Mouse (Mus musculus) embryonic facial prominence, embryonic 14.5 days (tissue): Measurements from ENCODE around the gene Hsd17b11. TPM values are rescaled to one million over a fixed set of nuclear protein-coding genes. Genes with fewer than 3 reads are reported as not detected.

ENCODE experiments used
- ATAC-seq: fragments of 200-750 bp; cut with Nextera tagmentation; 2 replicates; pipeline ENCODE4 v1.8.0; 2017; ENCODE audit warnings: low read depth, moderate number of reproducible peaks, moderate TSS enrichment
- DNase-seq: peaks from one replicate; pipeline ENCODE4 v3.0.0-alpha.2; 2015; ENCODE audit warnings: low spot score
- H3K27ac ChIP-seq: fragments of 300-500 bp; sonication (generic); replicated peaks from 2 replicates; pipeline ENCODE4 v1.5.1; 2014; ENCODE audit warnings: low read depth, mild to moderate bottlenecking, low read length, moderate library complexity
- H3K27me3 ChIP-seq: fragments of 300-500 bp; sonication (generic); replicated peaks from 2 replicates; pipeline ENCODE4 v1.6.1; 2014; ENCODE audit warnings: low read length; ENCODE audit not compliant: control insufficient read depth, insufficient read depth
- H3K36me3 ChIP-seq: fragments of 300-500 bp; sonication (generic); 2 replicates; pipeline ENCODE4 v1.6.1; 2014; ENCODE audit warnings: low read length, mixed read lengths; ENCODE audit not compliant: control insufficient read depth, insufficient read depth
- H3K4me1 ChIP-seq: fragments of 300-500 bp; sonication (generic); 2 replicates; pipeline ENCODE4 v1.6.1; 2014; ENCODE audit warnings: antibody characterized with exemption, low read length; ENCODE audit not compliant: control insufficient read depth, insufficient read depth
- H3K4me2 ChIP-seq: fragments of 300-500 bp; sonication (generic); 2 replicates; pipeline ENCODE4 v1.6.1; 2014; ENCODE audit warnings: low read depth, mild to moderate bottlenecking, low read length, moderate library complexity, mixed read lengths
- H3K4me3 ChIP-seq: fragments of 300-500 bp; sonication (generic); 2 replicates; pipeline ENCODE4 v1.5.1; 2014; ENCODE audit warnings: low read depth, mild to moderate bottlenecking, low read length
- H3K9ac ChIP-seq: fragments of 300-500 bp; sonication (generic); 2 replicates; pipeline ENCODE4 v1.6.1; 2014; ENCODE audit warnings: low read depth, mild to moderate bottlenecking, low read length, moderate library complexity, mixed read lengths
- H3K9me3 ChIP-seq: fragments of 300-500 bp; sonication (generic); 2 replicates; pipeline ENCODE4 v1.6.1; 2016; ENCODE audit warnings: low read length; ENCODE audit not compliant: control insufficient read depth
- WGBS: fragments of 180-500 bp; shearing (Covaris S2); extraction: QIAGEN DNeasy Blood & Tissue Kit; methylation state at CpG from one replicate; pipeline ENCODE4 v1.1.7; 2014; 5-methylcytosine and 5-hydroxymethylcytosine counted together
- polyA plus RNA-seq: library from polyadenylated mRNA; unstranded; fragments of >200 nt; fragmentation: Nextera tagmentation; extraction: Ambion mirVana; gene quantifications from 2 replicates; pipeline ENCODE4 v1.2.1, GENCODE M21; 2014

Hsd17b11 gene
- polyA plus RNA-seq, 1 experiment from 2014 or later = 4.5 TPM

DNA sequence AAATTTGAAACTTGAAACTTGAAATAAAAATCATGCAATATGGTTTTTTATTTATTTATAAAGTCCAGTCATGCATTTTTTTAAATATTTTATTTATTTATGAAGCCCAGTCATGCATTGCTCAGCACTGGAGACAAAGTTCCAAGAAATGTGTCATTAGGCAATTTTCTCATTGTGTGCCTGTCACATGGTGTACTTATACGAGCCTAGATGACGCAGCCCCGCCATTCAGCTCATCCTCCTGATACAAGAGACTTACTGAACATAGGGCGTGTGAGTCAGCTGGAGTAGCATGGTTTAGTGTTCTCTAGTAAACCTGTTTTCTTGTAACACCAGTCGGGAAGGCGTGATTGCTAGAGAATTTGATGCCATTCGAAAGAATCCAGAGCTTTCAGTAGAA lies 34.6 kb upstream of the Hsd17b11 start:
- H3K27me3 ChIP-seq = no peaks in the 10 kb centered on the region
- H3K4me2 ChIP-seq = no peak overlapping the region
- peaks cover 48% of the 10 kb centered on the region for H3K36me3 ChIP-seq
- no peaks in the 10 kb centered on the region for H3K4me1 ChIP-seq
- H3K9ac ChIP-seq = no peak overlapping the region
- ATAC-seq (no peak), DNase-seq (no peak)
- H3K27ac ChIP-seq = no peak overlapping the region
- no peaks in the 10 kb centered on the region for H3K9me3 ChIP-seq
- no peak overlapping the region for H3K4me3 ChIP-seq
- 81% methylated on average over 7 of the region's 7 CpGs for WGBS

DNA sequence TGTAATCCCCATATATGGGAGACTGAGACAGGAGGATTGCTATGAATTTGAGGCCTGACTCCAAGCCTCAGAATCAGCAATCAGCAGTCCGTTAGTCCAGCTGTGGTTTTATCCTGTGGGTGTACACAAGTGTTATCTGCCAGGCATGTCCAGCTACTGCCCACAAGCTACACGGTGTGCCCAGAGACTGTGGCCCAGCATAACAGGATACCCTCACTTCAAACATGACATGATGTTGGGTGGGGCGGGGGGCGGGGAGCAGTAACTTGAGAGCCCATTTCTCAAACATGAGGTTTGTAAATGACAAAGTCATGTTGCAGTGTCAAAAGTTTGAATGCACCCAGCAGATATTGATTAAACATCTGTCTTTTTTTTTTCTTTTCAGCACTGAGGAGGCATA lies 34.1 kb upstream of the Hsd17b11 start:
- no peak overlapping the region for H3K9ac ChIP-seq
- ATAC-seq = no peak
- H3K27me3 ChIP-seq = no peaks in the 10 kb centered on the region
- peaks cover 48% of the 10 kb centered on the region for H3K36me3 ChIP-seq
- H3K9me3 ChIP-seq = no peaks in the 10 kb centered on the region
- no peak for DNase-seq
- H3K4me3 ChIP-seq = no peak overlapping the region
- WGBS = 78% methylated on average over 4 of the region's 4 CpGs
- no peaks in the 10 kb centered on the region for H3K4me1 ChIP-seq
- no peak overlapping the region for H3K27ac ChIP-seq
- no peak overlapping the region for H3K4me2 ChIP-seq

DNA sequence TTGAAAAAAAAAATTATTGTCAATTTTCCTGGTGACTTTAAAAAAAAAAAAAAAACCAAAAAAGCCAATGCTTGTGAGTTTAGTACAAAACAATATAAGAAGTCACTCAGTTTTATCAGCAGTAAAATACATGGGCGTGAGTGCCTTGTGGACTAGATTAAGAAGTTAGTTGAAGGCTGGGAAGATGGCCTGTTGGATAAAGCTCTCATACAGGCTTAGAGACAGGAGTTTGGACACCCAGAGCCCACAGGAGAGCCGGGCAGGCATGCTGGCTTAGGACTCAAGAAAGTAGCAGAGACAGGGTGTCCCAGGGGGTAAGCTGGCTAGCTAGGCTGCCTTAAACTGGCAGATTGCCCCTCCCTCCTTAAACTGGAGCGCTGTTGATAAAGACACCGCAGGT lies 33.2 kb upstream of the Hsd17b11 start:
- Histone ChIP-seq H3K27me3 (no peaks in the 10 kb centered on the region), H3K9ac (no peak overlapping the region), H3K4me2 (no peak overlapping the region), H3K4me3 (no peak overlapping the region), H3K36me3 (peaks cover 53% of the 10 kb centered on the region), H3K4me1 (no peaks in the 10 kb centered on the region), H3K9me3 (no peaks in the 10 kb centered on the region), H3K27ac (no peak overlapping the region)
- WGBS = 95% methylated on average over 4 of the region's 4 CpGs
- DNase-seq (no peak), ATAC-seq (no peak)

GRCm38 (mm10) chr5:104052956-104053355 lies 31.2 kb upstream of the Hsd17b11 start:
- DNase-seq (no peak), ATAC-seq (no peak)
- peaks cover 5% of the 10 kb centered on the region; the same call in 1 of the 2 replicates for H3K4me1 ChIP-seq
- no peak overlapping the region for H3K9ac ChIP-seq
- no peak overlapping the region for H3K27ac ChIP-seq
- H3K27me3 ChIP-seq = no peaks in the 10 kb centered on the region
- no peak overlapping the region for H3K4me2 ChIP-seq
- WGBS = 63% methylated on average over 8 of the region's 8 CpGs
- H3K4me3 ChIP-seq = no peak overlapping the region
- no peaks in the 10 kb centered on the region for H3K9me3 ChIP-seq
- peaks cover 37% of the 10 kb centered on the region for H3K36me3 ChIP-seq

DNA sequence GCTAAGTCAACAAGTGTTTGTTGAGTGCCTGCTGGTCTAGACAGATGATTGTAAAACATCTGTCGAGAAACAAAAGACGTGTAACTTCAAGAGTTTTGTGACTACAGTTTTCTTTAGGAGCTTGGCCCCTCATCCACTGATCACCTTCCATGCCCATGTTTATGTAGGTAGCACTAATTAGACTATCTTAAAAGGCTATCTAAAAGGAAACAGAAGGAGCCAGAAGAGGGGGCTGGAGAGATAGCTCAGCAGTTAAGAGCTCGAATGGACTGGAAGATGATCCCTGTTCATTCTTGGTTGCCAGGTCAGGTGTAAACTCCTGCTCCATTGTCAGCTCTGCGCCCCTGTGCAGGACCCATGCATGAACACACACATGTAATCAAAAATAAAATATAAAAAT lies 26.4 kb upstream of the Hsd17b11 start:
- H3K9ac ChIP-seq = peak overlapping the region; percentile 92
- no peaks in the 10 kb centered on the region for H3K27me3 ChIP-seq
- H3K36me3 ChIP-seq = peaks cover 26% of the 10 kb centered on the region
- H3K9me3 ChIP-seq = no peaks in the 10 kb centered on the region
- H3K4me1 ChIP-seq = peaks cover 18% of the 10 kb centered on the region; the same call in 1 of the 2 replicates
- DNase-seq (no peak), ATAC-seq (no peak)
- peak overlapping the region; percentile 72 for H3K4me2 ChIP-seq
- H3K27ac ChIP-seq = no peak overlapping the region
- H3K4me3 ChIP-seq = peak overlapping the region; percentile 86
- 43% methylated on average over 4 of the region's 4 CpGs for WGBS

DNA sequence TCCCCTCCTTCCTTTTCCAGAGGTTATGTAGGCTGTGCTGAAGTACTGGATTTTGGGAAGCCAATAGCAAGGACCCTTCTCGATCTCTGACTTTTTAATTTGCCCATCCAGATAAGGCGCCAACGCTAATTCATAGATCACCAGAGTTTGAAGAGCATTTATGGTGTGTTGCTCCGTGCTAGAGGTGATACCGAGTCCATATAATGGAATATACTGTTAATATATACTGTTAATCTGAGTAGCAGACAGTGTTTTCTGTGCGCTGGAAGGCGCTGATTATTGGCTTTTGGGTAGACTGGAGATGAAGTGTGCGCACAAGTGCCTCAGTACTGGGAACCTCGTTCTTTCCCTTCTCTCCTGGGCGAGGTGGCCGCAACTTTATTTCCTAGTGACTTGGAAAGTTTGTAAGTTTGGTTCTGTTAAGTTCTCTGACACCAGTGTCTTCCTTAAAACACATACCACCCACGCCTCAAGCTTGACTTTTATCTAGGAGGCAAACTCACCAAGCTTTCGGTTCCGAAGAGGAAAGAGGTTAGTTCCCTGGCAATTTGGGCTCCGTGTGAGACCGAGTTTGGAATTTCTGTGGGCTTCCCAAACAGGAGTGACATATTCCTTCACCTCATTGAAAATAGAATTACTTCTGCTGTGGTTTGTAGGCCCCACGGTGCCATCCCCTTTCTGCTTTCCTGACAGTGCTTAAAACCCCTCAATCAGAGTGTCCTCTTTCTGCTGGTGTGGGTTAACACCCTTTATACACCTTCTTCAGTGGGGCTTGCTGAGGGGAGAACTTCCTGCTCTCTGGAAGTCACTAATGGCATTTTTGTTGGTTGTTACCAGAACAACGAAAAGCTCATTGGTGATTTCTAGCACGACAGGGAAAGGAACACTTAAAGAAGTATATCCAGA lies 25.7 kb upstream of the Hsd17b11 start:
- 4% methylated on average over 19 of the region's 19 CpGs for WGBS
- H3K9me3 ChIP-seq = no peaks in the 10 kb centered on the region
- peak overlapping the region; percentile 86 for H3K4me3 ChIP-seq
- ATAC-seq (peak; percentile 2; the same call in 1 of the 2 replicates), DNase-seq (no peak)
- peaks cover 24% of the 10 kb centered on the region for H3K36me3 ChIP-seq
- peaks cover 18% of the 10 kb centered on the region; the same call in 1 of the 2 replicates for H3K4me1 ChIP-seq
- peak overlapping the region; percentile 92 for H3K9ac ChIP-seq
- peak overlapping the region; percentile 87 for H3K27ac ChIP-seq
- H3K4me2 ChIP-seq = peak overlapping the region; percentile 72
- no peaks in the 10 kb centered on the region for H3K27me3 ChIP-seq

- Histone ChIP-seq H3K9ac (peak within 1 kb of the TSS; percentile 92), H3K4me2 (peak within 1 kb of the TSS; percentile 72), H3K27me3 (no peaks in the 10 kb centered on the region), H3K4me3 (peak within 1 kb of the TSS; percentile 86), H3K9me3 (no peaks in the 10 kb centered on the region), H3K27ac (peak within 1 kb of the TSS; percentile 87), H3K4me1 (peaks cover 18% of the 10 kb centered on the region; the same call in 1 of the 2 replicates), H3K36me3 (peaks cover 15% of the 10 kb centered on the region)
- 6% methylated on average over 65 of the region's 90 CpGs for WGBS
- peak; percentile 99 for DNase-seq
- ATAC-seq = peak; percentile 99
These were observed 24.8 kb upstream of the Hsd17b11 start, which contains the start of gene Nudt9 for GRCm38 (mm10) chr5:104046256-104047199. TSS of gene Nudt9 (plus strand) at chr5:104046306.

GRCm38 (mm10) chr5:104043704-104044103 lies 22.0 kb upstream of the Hsd17b11 start:
- Histone ChIP-seq H3K4me3 (no peak overlapping the region), H3K9ac (no peak overlapping the region), H3K4me1 (peaks cover 18% of the 10 kb centered on the region; the same call in 1 of the 2 replicates), H3K36me3 (no peaks in the 10 kb centered on the region), H3K27ac (peak overlapping the region; percentile 40; the same call in 1 of the 2 replicates), H3K27me3 (no peaks in the 10 kb centered on the region), H3K4me2 (no peak overlapping the region), H3K9me3 (no peaks in the 10 kb centered on the region)
- ATAC-seq (no peak), DNase-seq (no peak)
- WGBS = 52% methylated on average over 2 of the region's 2 CpGs
